Mouse (Mus musculus) G1E (cell line): ENCODE results near the gene Zfp398.

Source experiments
- CTCF ChIP-seq: IDR thresholded peaks from 2 replicates; pipeline ENCODE4 v1.5.1; 2012; ENCODE audit warnings: low read depth, low read length, inconsistent platforms, mixed read lengths
- POLR2AphosphoS5 ChIP-seq: IDR thresholded peaks from 2 replicates; pipeline ENCODE4 v1.6.1; 2012; ENCODE audit warnings: low read depth, low read length, inconsistent platforms; ENCODE audit not compliant: insufficient replicate concordance
- TAL1 ChIP-seq: conservative IDR thresholded peaks from 2 replicates; pipeline ENCODE4 v1.6.1; 2012; ENCODE audit warnings: low read depth, low read length, inconsistent platforms, mixed read lengths

DNA sequence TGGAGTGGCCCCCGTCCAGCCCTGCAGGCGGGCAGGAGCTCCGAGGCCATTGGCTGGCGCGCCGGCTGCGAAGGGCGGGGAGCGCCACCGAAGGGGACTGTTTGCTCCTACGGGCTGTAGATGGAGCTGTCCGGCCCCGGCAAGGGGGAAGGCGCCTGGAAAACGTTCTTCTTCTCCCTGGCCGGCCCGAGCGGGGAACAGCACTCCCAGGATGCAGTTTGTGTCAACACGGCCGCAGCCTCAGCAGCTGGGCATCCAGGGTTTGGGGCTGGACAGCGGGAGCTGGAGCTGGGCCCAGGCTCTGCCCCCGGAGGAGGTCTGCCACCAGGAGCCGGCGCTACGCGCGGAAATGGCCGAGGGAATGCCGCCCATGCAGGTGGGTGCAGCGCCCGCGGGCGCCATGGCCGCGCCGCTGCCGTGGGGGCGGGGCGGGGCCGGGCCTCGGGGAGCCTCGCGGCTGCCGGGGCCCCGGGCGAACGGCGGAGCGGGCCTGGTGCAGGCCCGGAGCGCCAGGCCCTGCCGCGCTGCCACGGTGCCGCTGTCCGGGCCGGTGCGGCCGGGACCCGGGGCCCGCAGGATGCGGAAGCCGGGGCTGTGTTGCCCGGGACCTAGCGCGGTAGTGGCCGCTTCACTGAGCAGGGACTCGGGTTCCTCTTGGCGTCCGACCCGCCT lies 42.1 kb downstream of the Zfp398 start:
- no peak for TF ChIP-seq CTCF
- TF ChIP-seq TAL1: no peak
- no peak for TF ChIP-seq POLR2AphosphoS5
